Mouse (Mus musculus) adrenal gland, postnatal 14 days (tissue): ENCODE data around the gene Tbce. TPM values are rescaled to one million over a fixed set of nuclear protein-coding genes. Genes with fewer than 3 reads are reported as not detected.
"Not testable (repeated sequence)": the region's sequence is repeated elsewhere in the genome, so short reads cannot be mapped to it uniquely, and the experiment has no call there.

Experiments
- DNase-seq: peaks from one replicate; pipeline ENCODE4 v3.0.0; 2021; ENCODE audit warnings: mixed read lengths
- total RNA-seq: library from RNA; stranded (reverse); gene quantifications from 2 replicates; pipeline ENCODE4 v1.2.3, GENCODE M21; 2021

The Tbce gene
- total RNA-seq, 1 experiment from 2014 or later = 34.2 TPM

DNA sequence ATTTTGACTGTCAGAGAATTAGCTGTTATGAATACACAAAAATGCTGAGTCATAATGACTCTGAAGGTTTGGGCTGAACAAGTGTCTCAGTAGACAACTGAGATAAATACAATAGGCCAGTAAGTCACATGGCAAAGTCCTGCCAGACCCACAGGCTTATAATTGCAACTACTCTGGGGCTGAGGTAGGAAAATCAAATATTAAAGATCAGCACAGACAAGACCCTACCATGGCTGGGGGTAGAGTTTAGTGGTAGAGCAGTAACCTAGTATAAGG lies 5.4 kb downstream of the Tbce start:
- DNase-seq = no peak

GRCm38 (mm10) chr13:14033309-14034072 lies 5.9 kb downstream of the Tbce start:
- no peak for DNase-seq

DNA sequence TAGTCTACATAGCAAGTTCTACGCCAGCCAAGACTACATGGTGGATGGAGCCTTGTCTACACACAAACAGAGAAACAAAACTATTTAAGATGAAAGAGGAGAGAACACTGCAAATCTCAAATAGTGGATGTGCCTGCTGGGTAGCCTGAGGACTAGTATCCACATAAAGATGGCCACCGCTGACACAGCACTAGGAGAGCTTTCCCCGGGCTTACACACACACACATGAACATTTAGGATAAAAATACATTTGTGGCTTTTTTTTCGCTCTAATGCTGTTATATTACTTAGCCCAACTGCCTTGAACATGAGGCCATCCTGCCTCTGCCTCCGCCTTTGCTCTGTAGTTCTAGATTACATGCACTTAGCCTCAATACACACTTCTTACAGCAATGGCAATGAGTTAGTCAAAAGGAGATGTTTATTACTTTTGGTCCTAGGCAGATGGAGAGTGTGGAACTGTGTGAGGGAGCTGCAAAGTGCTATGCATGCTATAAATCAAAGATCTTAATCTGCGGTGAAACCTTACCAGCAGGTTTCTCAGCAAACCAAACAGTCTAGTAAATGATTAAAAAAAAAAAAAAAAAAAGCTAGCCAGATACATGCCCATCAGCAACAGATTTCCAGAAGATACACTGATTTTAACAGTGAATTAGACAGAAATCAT lies 13.2 kb downstream of the Tbce start:
- DNase-seq = no peak

DNA sequence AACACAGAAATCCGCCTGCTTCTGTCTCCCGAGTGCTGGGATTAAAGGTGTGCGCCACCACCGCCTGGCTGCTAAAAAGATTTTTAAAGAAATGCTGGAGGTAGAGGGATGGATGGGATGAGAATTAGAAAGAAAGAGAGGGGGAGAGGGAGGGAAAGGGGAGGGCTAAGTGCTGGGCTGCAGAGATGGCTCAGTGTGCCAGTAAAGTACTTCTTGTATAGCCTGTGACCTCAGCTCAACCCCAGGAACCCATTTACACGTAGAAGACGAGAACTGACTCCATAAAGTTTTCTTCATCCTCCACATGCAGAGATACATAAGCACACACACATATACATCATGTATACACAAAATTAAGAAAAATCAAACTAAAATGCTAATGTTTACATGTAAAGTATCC lies 13.9 kb downstream of the Tbce start:
- DNase-seq = no peak

GRCm38 (mm10) chr13:14021417-14021816 lies 18.0 kb downstream of the Tbce start:
- DNase-seq = not testable (repeated sequence)

DNA sequence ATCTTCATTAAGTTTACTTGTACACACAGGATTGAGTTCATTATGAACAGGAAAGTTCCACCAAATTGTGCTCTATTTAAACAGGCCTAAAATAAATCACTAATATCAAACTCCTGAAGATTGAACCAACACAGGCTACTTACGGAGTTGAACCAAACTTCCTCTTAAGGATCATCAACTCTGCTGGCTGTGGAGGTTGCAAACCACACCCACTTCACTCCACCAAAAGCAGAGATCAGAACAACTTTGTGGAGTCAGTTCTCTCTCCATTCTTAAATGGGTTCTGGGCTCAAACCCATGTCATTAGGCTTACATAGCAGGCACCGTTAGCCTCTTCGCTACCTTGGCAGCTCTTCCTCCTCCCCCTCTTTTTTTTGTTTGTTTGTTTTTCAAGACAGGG lies 20.6 kb downstream of the Tbce start:
- no peak for DNase-seq

- DNase-seq = no peak
Measured at GRCm38 (mm10) chr13:14018283-14018682, 21.2 kb downstream of the Tbce start.

GRCm38 (mm10) chr13:14015609-14016008 lies 23.8 kb downstream of the Tbce start:
- DNase-seq = no peak

GRCm38 (mm10) chr13:14014540-14014939 lies 24.9 kb downstream of the Tbce start:
- no peak for DNase-seq

DNA sequence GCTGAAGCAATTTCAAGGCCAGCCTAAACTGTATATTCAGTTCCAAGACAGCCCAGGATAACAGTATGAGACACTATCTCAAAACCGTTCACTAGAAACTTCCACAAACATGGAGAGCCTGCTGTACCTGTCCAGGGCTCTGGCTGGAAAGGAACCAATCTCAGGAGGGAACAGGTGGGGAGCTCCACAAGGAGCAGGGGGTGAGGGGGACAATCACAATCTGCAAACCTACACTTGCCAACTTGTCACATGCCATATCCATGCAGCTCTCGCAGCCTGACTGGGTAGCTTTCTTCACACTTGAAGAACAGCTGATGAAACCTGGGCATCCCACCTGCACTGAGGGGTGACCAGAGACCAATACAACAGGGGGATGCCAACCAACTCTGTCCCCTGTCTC lies 25.4 kb downstream of the Tbce start:
- DNase-seq = no peak

- DNase-seq = no peak
Measured at GRCm38 (mm10) chr13:14011454-14011995, 27.9 kb downstream of the Tbce start.

GRCm38 (mm10) chr13:14006056-14006455 lies 33.4 kb downstream of the Tbce start:
- DNase-seq = no peak

GRCm38 (mm10) chr13:14004999-14005398 lies 34.4 kb downstream of the Tbce start:
- no peak for DNase-seq

- peak; percentile 21 for DNase-seq
Measured at GRCm38 (mm10) chr13:14004086-14004485, 35.4 kb downstream of the Tbce start.

DNA sequence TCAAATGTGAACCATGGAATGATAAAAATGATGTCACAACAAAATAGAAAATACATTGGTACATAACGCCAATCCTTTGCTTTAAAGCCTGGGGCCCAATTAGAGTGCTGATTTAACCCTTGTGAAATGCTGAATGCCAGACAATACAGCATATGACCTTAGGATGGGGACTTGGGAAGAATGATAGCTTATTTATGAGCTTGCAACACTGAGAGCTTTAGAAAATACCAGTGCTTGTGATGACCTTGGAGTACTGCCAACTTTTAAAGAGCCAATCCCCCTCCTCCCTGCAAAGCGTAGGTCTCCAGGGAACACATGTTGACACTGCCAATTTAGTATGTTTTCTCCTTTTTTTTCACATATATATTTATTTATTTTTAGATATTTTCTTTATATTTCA lies 36.7 kb downstream of the Tbce start:
- peak; percentile 50 for DNase-seq

- no peak for DNase-seq
Measured at GRCm38 (mm10) chr13:13997476-13997875, 42.0 kb downstream of the Tbce start.

DNA sequence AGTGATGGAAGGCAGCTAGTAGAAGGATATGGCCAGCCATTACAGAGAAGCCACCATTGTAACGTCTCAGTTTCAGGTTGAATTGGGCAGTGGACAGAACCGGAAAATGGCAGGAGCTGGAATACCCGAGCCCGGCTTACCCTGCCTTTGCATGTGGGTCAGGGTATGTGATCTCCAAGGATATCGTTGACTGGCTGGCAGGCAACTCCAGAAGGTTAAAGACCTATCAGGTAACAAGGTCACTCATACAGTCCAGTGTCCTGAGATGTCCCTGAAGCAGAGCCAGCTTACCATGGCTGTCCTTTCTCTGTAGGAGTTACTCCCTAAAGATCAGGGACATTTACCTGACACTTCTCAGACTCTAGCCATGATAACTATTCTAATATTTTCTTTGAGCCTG lies 44.4 kb downstream of the Tbce start:
- DNase-seq = peak; percentile 9

- no peak for DNase-seq
Measured at GRCm38 (mm10) chr13:13993041-13993440, 46.4 kb downstream of the Tbce start.

DNA sequence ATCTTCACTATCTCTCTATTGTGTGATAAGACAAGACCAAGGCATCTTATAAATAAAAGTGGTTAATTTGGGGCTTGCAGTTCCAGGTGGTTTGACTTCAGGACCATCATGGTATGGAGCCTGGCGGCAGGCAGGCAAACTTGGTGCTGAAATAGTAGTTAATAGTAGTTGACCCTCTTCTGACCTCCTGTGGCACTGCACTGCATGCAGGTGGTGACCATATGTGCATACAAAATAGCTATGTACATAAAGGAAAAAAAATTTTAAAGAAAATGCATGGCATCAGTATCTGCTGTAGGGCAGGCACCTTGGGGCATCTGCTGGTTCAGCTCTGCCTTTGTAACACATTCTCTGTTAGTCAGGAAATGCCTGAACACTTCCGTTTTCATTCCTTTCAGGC lies 49.0 kb downstream of the Tbce start:
- DNase-seq = no peak

DNA sequence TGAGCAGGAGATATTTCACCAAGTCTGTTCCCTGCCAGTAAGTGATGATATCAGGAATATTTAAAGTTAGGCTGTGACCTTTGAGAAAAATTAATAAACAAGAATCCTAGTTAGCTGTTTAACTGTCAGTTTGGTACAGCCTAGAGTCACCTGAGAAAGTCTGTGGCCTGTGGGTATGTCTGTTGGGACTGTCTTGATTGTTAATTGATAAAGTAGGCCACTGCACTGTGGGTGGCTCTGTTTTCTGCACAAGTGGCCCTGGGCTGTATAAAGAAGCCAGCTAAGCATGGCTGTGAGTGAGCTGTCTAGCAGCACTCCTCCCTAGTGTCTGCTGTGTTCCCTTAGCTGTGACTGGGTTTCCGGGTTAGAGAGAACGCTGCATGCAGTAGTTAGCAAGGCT lies 50.3 kb downstream of the Tbce start:
- DNase-seq = no peak

DNA sequence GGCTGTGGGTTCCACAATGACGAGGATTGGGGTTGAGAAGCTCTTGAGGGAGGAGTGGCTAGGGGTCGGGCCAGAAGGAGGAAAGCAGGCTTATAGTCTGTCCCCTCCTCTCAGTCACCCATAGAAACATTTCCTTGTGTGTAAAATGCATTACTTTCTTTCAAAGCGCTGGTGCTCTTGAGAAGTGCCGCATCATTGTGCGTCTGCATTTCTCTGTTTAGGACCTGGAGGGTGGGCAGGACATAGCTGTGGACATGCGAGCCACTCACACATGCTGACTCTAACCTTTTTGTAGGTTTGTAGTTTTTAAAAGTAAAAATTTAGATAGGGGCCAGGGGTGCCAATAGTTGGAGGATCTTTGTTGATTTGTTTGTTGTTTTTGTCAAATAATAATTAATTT lies 55.9 kb downstream of the Tbce start:
- no peak for DNase-seq

DNA sequence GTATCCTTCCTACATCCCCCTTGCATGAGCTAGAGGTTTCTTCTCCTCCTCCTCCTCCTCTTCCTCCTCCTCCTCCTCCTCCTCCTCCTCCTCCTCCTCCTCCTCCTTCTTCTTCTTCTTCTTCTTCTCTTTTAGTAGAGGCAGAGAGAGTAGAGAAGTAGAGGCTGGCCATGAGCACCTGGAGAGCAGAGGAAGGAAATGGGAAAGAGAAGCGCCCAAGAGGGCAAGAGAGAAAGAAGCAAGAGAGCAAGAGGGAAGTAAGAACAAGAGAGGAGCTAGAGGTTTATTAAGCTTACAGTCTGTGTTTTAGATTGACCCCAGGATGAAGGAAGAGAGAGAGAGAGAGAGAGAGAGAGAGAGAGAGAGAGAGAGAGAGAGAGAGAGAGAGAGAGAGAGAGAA lies 57.6 kb downstream of the Tbce start:
- DNase-seq = not testable (repeated sequence)

GRCm38 (mm10) chr13:13969796-13970195 lies 69.6 kb downstream of the Tbce start:
- DNase-seq = no peak

- DNase-seq = no peak
Measured at GRCm38 (mm10) chr13:13968629-13969111, 70.8 kb downstream of the Tbce start.
